Mouse (Mus musculus): ENCODE measurements around the gene Fbxo46. TPM values are rescaled to one million over a fixed set of nuclear protein-coding genes. Genes with fewer than 3 reads are reported as not detected.

Gene Fbxo46
- polyA plus RNA-seq, 1 experiment = 29.2 TPM

GRCm38 (mm10) chr7:19175708-19176515 is 56.3 kb downstream of the Fbxo46 start, which contains the start of gene Eml2:
Gene Eml2 (plus strand): TSS chr7:19176421.
- no peak for DNase-seq
- WGBS = 10% methylated on average over 30 of the region's 30 CpGs
- Histone ChIP-seq H3K4me3 (ENCODE audit: control insufficient read depth, insufficient read depth, low read length) (no peak within 1 kb of the TSS), H3K27me3 (ENCODE audit: control insufficient read depth, insufficient read depth, low read length) (peaks cover 23% of the 10 kb centered on the region), H3K27ac (ENCODE audit: control insufficient read depth, insufficient read depth, low read length) (no peak within 1 kb of the TSS), H3K36me3 (ENCODE audit: control insufficient read depth, insufficient read depth, low read length) (no peaks in the 10 kb centered on the region), H3K4me1 (replicated peaks; ENCODE audit: control insufficient read depth, insufficient read depth, low read length) (peaks cover 12% of the 10 kb centered on the region)
- TF ChIP-seq CTCF (IDR thresholded peaks at IDR 0.05; ENCODE audit: borderline replicate concordance, control insufficient read depth, extremely low read depth, insufficient read depth, low read length, poor library complexity) = no peak
- TF ChIP-seq POLR2A (IDR thresholded peaks at IDR 0.05; ENCODE audit: control insufficient read depth, extremely low read depth, insufficient read depth, low read length, poor library complexity) = no peak

- H3K4me1 ChIP-seq (replicated peaks; ENCODE audit: control insufficient read depth, insufficient read depth, low read length) = peaks cover 14% of the 10 kb centered on the region
- H3K36me3 ChIP-seq (ENCODE audit: control insufficient read depth, insufficient read depth, low read length) = no peaks in the 10 kb centered on the region
- TF ChIP-seq CTCF (IDR thresholded peaks at IDR 0.05; ENCODE audit: borderline replicate concordance, control insufficient read depth, extremely low read depth, insufficient read depth, low read length, poor library complexity) = no peak
- no peak for TF ChIP-seq POLR2A (IDR thresholded peaks at IDR 0.05; ENCODE audit: control insufficient read depth, extremely low read depth, insufficient read depth, low read length, poor library complexity)
- no peak for DNase-seq
- 15% methylated on average over 18 of the region's 21 CpGs for WGBS
- H3K27me3 ChIP-seq (ENCODE audit: control insufficient read depth, insufficient read depth, low read length) = peaks cover 23% of the 10 kb centered on the region
- H3K27ac ChIP-seq (ENCODE audit: control insufficient read depth, insufficient read depth, low read length) = no peak overlapping the region
- H3K4me3 ChIP-seq (ENCODE audit: control insufficient read depth, insufficient read depth, low read length) = no peak overlapping the region
These were observed 56.9 kb downstream of the Fbxo46 start for GRCm38 (mm10) chr7:19176516-19176947.

GRCm38 (mm10) chr7:19177216-19177615 is 57.6 kb downstream of the Fbxo46 start:
- DNase-seq = no peak
- H3K27me3 ChIP-seq (ENCODE audit: control insufficient read depth, insufficient read depth, low read length) = peaks cover 23% of the 10 kb centered on the region
- 90% methylated on average over 7 of the region's 7 CpGs for WGBS
- H3K36me3 ChIP-seq (ENCODE audit: control insufficient read depth, insufficient read depth, low read length) = no peaks in the 10 kb centered on the region
- H3K4me3 ChIP-seq (ENCODE audit: control insufficient read depth, insufficient read depth, low read length) = no peak overlapping the region
- TF ChIP-seq CTCF (IDR thresholded peaks at IDR 0.05; ENCODE audit: borderline replicate concordance, control insufficient read depth, extremely low read depth, insufficient read depth, low read length, poor library complexity) = no peak
- TF ChIP-seq POLR2A (IDR thresholded peaks at IDR 0.05; ENCODE audit: control insufficient read depth, extremely low read depth, insufficient read depth, low read length, poor library complexity) = no peak
- peaks cover 19% of the 10 kb centered on the region for H3K4me1 ChIP-seq (replicated peaks; ENCODE audit: control insufficient read depth, insufficient read depth, low read length)
- H3K27ac ChIP-seq (ENCODE audit: control insufficient read depth, insufficient read depth, low read length) = no peak overlapping the region

- Histone ChIP-seq H3K4me3 (ENCODE audit: control insufficient read depth, insufficient read depth, low read length) (no peak overlapping the region), H3K36me3 (ENCODE audit: control insufficient read depth, insufficient read depth, low read length) (no peaks in the 10 kb centered on the region), H3K27ac (ENCODE audit: control insufficient read depth, insufficient read depth, low read length) (no peak overlapping the region), H3K27me3 (ENCODE audit: control insufficient read depth, insufficient read depth, low read length) (peaks cover 23% of the 10 kb centered on the region), H3K4me1 (replicated peaks; ENCODE audit: control insufficient read depth, insufficient read depth, low read length) (peaks cover 17% of the 10 kb centered on the region)
- TF ChIP-seq CTCF (IDR thresholded peaks at IDR 0.05; ENCODE audit: borderline replicate concordance, control insufficient read depth, extremely low read depth, insufficient read depth, low read length, poor library complexity) (no peak), POLR2A (IDR thresholded peaks at IDR 0.05; ENCODE audit: control insufficient read depth, extremely low read depth, insufficient read depth, low read length, poor library complexity) (no peak)
- 34% methylated on average over 18 of the region's 18 CpGs for WGBS
- no peak for DNase-seq
These were observed 58.4 kb downstream of the Fbxo46 start for GRCm38 (mm10) chr7:19178035-19178434.

DNA sequence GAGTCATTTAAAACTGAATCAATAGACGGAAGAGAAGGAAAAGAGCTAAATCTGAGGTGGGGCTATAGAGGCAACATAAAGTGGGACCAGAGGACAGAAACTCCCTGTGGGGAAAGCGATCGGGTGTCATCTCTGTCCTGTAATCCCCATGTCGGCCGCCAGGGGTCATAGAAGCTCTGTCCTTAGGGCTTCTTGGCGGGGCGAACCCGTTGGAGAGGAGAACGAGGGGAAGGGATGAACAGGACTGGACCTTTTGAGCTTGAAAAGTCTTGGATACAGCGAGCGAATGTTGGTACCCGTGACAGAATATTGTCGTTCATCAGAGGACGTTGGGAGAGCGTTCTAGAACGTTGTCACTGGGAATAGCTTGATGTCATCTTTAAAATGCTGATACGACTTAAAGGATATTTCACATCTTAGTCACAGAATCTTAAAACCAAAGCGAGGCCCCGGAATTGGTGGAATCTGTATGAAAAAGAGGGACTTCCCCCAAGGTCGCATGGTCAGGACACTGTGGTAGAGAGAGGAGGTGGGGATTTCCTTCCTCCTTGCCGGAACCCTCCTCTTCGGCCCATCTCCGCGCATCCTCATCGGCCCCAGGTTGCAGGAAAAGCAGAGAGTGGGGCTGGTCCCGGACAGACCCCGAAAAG is 58.9 kb downstream of the Fbxo46 start:
- no peak overlapping the region for H3K4me3 ChIP-seq (ENCODE audit: control insufficient read depth, insufficient read depth, low read length)
- no peaks in the 10 kb centered on the region for H3K36me3 ChIP-seq (ENCODE audit: control insufficient read depth, insufficient read depth, low read length)
- TF ChIP-seq CTCF (IDR thresholded peaks at IDR 0.05; ENCODE audit: borderline replicate concordance, control insufficient read depth, extremely low read depth, insufficient read depth, low read length, poor library complexity) = peak; percentile 76; the same call in 1 of the 2 replicates
- no peak for TF ChIP-seq POLR2A (IDR thresholded peaks at IDR 0.05; ENCODE audit: control insufficient read depth, extremely low read depth, insufficient read depth, low read length, poor library complexity)
- peak; percentile 85 for DNase-seq
- WGBS = 4% methylated on average over 27 of the region's 27 CpGs
- H3K27me3 ChIP-seq (ENCODE audit: control insufficient read depth, insufficient read depth, low read length) = peaks cover 23% of the 10 kb centered on the region
- H3K27ac ChIP-seq (ENCODE audit: control insufficient read depth, insufficient read depth, low read length) = no peak overlapping the region
- peaks cover 17% of the 10 kb centered on the region for H3K4me1 ChIP-seq (replicated peaks; ENCODE audit: control insufficient read depth, insufficient read depth, low read length)

DNA sequence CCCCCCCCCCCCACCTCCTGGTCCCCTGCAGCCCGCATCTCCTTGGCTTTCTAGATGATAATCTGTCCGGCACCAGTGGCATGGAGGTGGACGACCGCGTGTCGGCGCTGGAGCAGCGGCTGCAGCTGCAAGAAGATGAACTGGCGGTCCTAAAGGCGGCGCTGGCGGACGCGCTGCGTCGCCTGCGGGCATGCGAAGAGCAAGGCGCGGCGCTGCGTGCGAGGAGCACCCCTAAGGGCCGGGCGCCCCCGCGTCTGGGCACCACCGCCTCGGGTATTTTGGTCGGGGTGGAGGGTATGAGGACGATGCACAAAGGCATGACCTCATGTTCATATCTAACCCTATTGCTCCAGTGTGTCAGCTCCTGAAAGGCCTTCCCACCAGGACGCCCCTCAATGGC is 59.5 kb downstream of the Fbxo46 start:
- Histone ChIP-seq H3K27me3 (ENCODE audit: control insufficient read depth, insufficient read depth, low read length) (peaks cover 23% of the 10 kb centered on the region), H3K36me3 (ENCODE audit: control insufficient read depth, insufficient read depth, low read length) (no peaks in the 10 kb centered on the region), H3K4me1 (replicated peaks; ENCODE audit: control insufficient read depth, insufficient read depth, low read length) (peaks cover 17% of the 10 kb centered on the region), H3K27ac (ENCODE audit: control insufficient read depth, insufficient read depth, low read length) (no peak overlapping the region), H3K4me3 (ENCODE audit: control insufficient read depth, insufficient read depth, low read length) (no peak overlapping the region)
- WGBS = under 1% methylated on average over 32 of the region's 32 CpGs
- DNase-seq = peak; percentile 59
- TF ChIP-seq CTCF (IDR thresholded peaks at IDR 0.05; ENCODE audit: borderline replicate concordance, control insufficient read depth, extremely low read depth, insufficient read depth, low read length, poor library complexity) (no peak), POLR2A (IDR thresholded peaks at IDR 0.05; ENCODE audit: control insufficient read depth, extremely low read depth, insufficient read depth, low read length, poor library complexity) (no peak)
